Mouse (Mus musculus) limb, embryonic 10.5 days (tissue): ENCODE results near the gene Selplg. TPM values are rescaled to one million over a fixed set of nuclear protein-coding genes. Genes with fewer than 3 reads are reported as not detected.
"Not testable (repeated sequence)": the region's sequence is repeated elsewhere in the genome, so short reads cannot be mapped to it uniquely, and the experiment has no call there.

Experiments used
- DNase-seq: peaks from one replicate; pipeline ENCODE4 v3.0.0-alpha.2; 2017; ENCODE audit warnings: low spot score
- H3K27ac ChIP-seq: fragments of 300-500 bp; sonication (generic); 2 replicates; pipeline ENCODE4 v1.5.1; 2016; ENCODE audit warnings: mild to moderate bottlenecking
- H3K27me3 ChIP-seq: fragments of 300-500 bp; sonication (generic); 2 replicates; pipeline ENCODE4 v1.6.1; 2016; ENCODE audit warnings: low read depth, mild to moderate bottlenecking; ENCODE audit not compliant: poor library complexity, severe bottlenecking
- H3K36me3 ChIP-seq: fragments of 300-500 bp; sonication (generic); 2 replicates; pipeline ENCODE4 v1.6.1; 2016; ENCODE audit warnings: mild to moderate bottlenecking, moderate library complexity
- H3K4me1 ChIP-seq: fragments of 300-500 bp; sonication (generic); 2 replicates; pipeline ENCODE4 v1.6.1; 2016
- H3K4me3 ChIP-seq: fragments of 300-500 bp; sonication (generic); 2 replicates; pipeline ENCODE4 v1.5.1; 2016; ENCODE audit warnings: mild to moderate bottlenecking, moderate library complexity
- H3K9me3 ChIP-seq: fragments of 300-500 bp; sonication (generic); replicated peaks from 2 replicates; pipeline ENCODE4 v1.6.1; 2016; ENCODE audit warnings: mild to moderate bottlenecking
- WGBS: fragments of 180-500 bp; shearing (Covaris S2); methylation state at CpG from one replicate; pipeline ENCODE4 v1.1.7; 2016; 5-methylcytosine and 5-hydroxymethylcytosine counted together
- polyA plus RNA-seq: library from polyadenylated mRNA; unstranded; fragments of >200 nt; fragmentation: Nextera tagmentation; extraction: Ambion mirVana; gene quantifications from 2 replicates; pipeline ENCODE4 v1.2.1, GENCODE M21; 2016

Selplg gene
- polyA plus RNA-seq, 1 experiment from 2014 or later: 0.80 TPM

- Histone ChIP-seq H3K27ac (no peak overlapping the region), H3K4me3 (no peak overlapping the region)
These were observed 52.2 kb downstream of the Selplg start for GRCm38 (mm10) chr5:113780082-113780752.

GRCm38 (mm10) chr5:113779569-113779968, 52.9 kb downstream of the Selplg start:
- no peak for DNase-seq
- 84% methylated on average over 5 of the region's 5 CpGs for WGBS
- Histone ChIP-seq H3K9me3 (no peaks in the 10 kb centered on the region), H3K36me3 (peaks cover 42% of the 10 kb centered on the region), H3K27me3 (no peaks in the 10 kb centered on the region), H3K4me1 (peaks cover 35% of the 10 kb centered on the region), H3K4me3 (no peak overlapping the region), H3K27ac (0 out of 2 replicates have a peak overlapping the region, but pooled peaks have one; percentile 42)

More at GRCm38 (mm10) chr5:113780082-113780752, 52.2 kb downstream of the Selplg start:
- H3K27me3 ChIP-seq: no peaks in the 10 kb centered on the region
- H3K36me3 ChIP-seq: peaks cover 35% of the 10 kb centered on the region
- H3K4me1 ChIP-seq: peaks cover 39% of the 10 kb centered on the region
- no peaks in the 10 kb centered on the region for H3K9me3 ChIP-seq
- WGBS: 94% methylated on average over 3 of the region's 3 CpGs
- DNase-seq: no peak

GRCm38 (mm10) chr5:113777728-113778127, 54.7 kb downstream of the Selplg start:
- not testable (repeated sequence) for H3K27me3 ChIP-seq, H3K27ac ChIP-seq, H3K4me3 ChIP-seq, H3K9me3 ChIP-seq, DNase-seq
- 87% methylated on average over 8 of the region's 8 CpGs for WGBS
- Histone ChIP-seq H3K4me1 (peaks cover 27% of the 10 kb centered on the region), H3K36me3 (peaks cover 46% of the 10 kb centered on the region)

- WGBS: 92% methylated on average over 8 of the region's 8 CpGs
These were observed 55.6 kb downstream of the Selplg start for GRCm38 (mm10) chr5:113776896-113777226.

GRCm38 (mm10) chr5:113776128-113776895, 56.1 kb downstream of the Selplg start:
- Histone ChIP-seq H3K27ac (peak overlapping the region; percentile 19; the same call in 1 of the 2 replicates), H3K27me3 (no peaks in the 10 kb centered on the region), H3K9me3 (no peaks in the 10 kb centered on the region), H3K36me3 (peaks cover 46% of the 10 kb centered on the region), H3K4me3 (no peak overlapping the region), H3K4me1 (peaks cover 18% of the 10 kb centered on the region)
- DNase-seq: no peak
- WGBS: 93% methylated on average over 15 of the region's 15 CpGs

More at GRCm38 (mm10) chr5:113776896-113777226, 55.6 kb downstream of the Selplg start:
- peak overlapping the region; percentile 19; the same call in 1 of the 2 replicates for H3K27ac ChIP-seq
- DNase-seq: no peak
- H3K36me3 ChIP-seq: peaks cover 46% of the 10 kb centered on the region
- no peaks in the 10 kb centered on the region for H3K27me3 ChIP-seq
- no peak overlapping the region for H3K4me3 ChIP-seq
- no peaks in the 10 kb centered on the region for H3K9me3 ChIP-seq
- H3K4me1 ChIP-seq: peaks cover 23% of the 10 kb centered on the region

- Histone ChIP-seq H3K36me3 (peaks cover 46% of the 10 kb centered on the region), H3K4me1 (peaks cover 11% of the 10 kb centered on the region), H3K27ac (no peak overlapping the region), H3K4me3 (no peak overlapping the region), H3K9me3 (no peaks in the 10 kb centered on the region), H3K27me3 (no peaks in the 10 kb centered on the region)
- no peak for DNase-seq
- WGBS: 94% methylated on average over 10 of the region's 10 CpGs
These were observed 56.9 kb downstream of the Selplg start for GRCm38 (mm10) chr5:113775585-113775984.

GRCm38 (mm10) chr5:113773664-113774063, 58.8 kb downstream of the Selplg start:
- peak overlapping the region; percentile 95 for H3K4me3 ChIP-seq
- WGBS: 2% methylated on average over 7 of the region's 7 CpGs

GRCm38 (mm10) chr5:113772905-113773519, 59.4 kb downstream of the Selplg start:
- Histone ChIP-seq H3K27me3 (no peaks in the 10 kb centered on the region), H3K36me3 (peaks cover 55% of the 10 kb centered on the region), H3K27ac (peak overlapping the region; percentile 98), H3K4me3 (peak overlapping the region; percentile 95), H3K4me1 (peaks cover 28% of the 10 kb centered on the region), H3K9me3 (no peaks in the 10 kb centered on the region)
- DNase-seq: no peak
- 1% methylated on average over 38 of the region's 38 CpGs for WGBS

More at GRCm38 (mm10) chr5:113773664-113774063, 58.8 kb downstream of the Selplg start:
- peaks cover 55% of the 10 kb centered on the region for H3K36me3 ChIP-seq
- peak; percentile 94 for DNase-seq
- H3K9me3 ChIP-seq: no peaks in the 10 kb centered on the region
- peaks cover 28% of the 10 kb centered on the region for H3K4me1 ChIP-seq
- no peak overlapping the region for H3K27ac ChIP-seq
- no peaks in the 10 kb centered on the region for H3K27me3 ChIP-seq

- Histone ChIP-seq H3K4me3 (peak within 1 kb of the TSS; percentile 95), H3K36me3 (peaks cover 57% of the 10 kb centered on the region), H3K9me3 (no peaks in the 10 kb centered on the region), H3K4me1 (peaks cover 28% of the 10 kb centered on the region), H3K27ac (peak within 1 kb of the TSS; percentile 98), H3K27me3 (no peaks in the 10 kb centered on the region)
- peak; percentile 96 for DNase-seq
- WGBS: under 1% methylated on average over 49 of the region's 49 CpGs
These were observed 60.0 kb downstream of the Selplg start, which contains the start of the genes Sart3 and Iscu for GRCm38 (mm10) chr5:113772450-113772895. Sart3 (minus strand) TSS chr5:113772510. Iscu (plus strand) TSS chr5:113772748.

GRCm38 (mm10) chr5:113771213-113772162, 61.0 kb downstream of the Selplg start:
- peak overlapping the region; percentile 98 for H3K27ac ChIP-seq
- H3K27me3 ChIP-seq: no peaks in the 10 kb centered on the region
- H3K4me1 ChIP-seq: peaks cover 28% of the 10 kb centered on the region
- no peaks in the 10 kb centered on the region for H3K9me3 ChIP-seq
- peaks cover 57% of the 10 kb centered on the region for H3K36me3 ChIP-seq
- peak; percentile 88 for DNase-seq
- peak overlapping the region; percentile 95 for H3K4me3 ChIP-seq
- under 1% methylated on average over 97 of the region's 97 CpGs for WGBS

GRCm38 (mm10) chr5:113768806-113769205, 63.6 kb downstream of the Selplg start:
- DNase-seq: no peak
- 92% methylated on average over 8 of the region's 8 CpGs for WGBS
- H3K36me3 ChIP-seq: peaks cover 60% of the 10 kb centered on the region

More at GRCm38 (mm10) chr5:113768806-113769205, 63.6 kb downstream of the Selplg start:
- Histone ChIP-seq H3K4me3 (no peak overlapping the region), H3K4me1 (peaks cover 26% of the 10 kb centered on the region), H3K27me3 (no peaks in the 10 kb centered on the region), H3K27ac (no peak overlapping the region), H3K9me3 (no peaks in the 10 kb centered on the region)
